Mouse (Mus musculus): ENCODE measurements around the gene Fam219b. TPM values are rescaled to one million over a fixed set of nuclear protein-coding genes. Genes with fewer than 3 reads are reported as not detected.

The Fam219b gene
- polyA plus RNA-seq, 1 experiment from 2014 or later: 14.8 TPM

DNA sequence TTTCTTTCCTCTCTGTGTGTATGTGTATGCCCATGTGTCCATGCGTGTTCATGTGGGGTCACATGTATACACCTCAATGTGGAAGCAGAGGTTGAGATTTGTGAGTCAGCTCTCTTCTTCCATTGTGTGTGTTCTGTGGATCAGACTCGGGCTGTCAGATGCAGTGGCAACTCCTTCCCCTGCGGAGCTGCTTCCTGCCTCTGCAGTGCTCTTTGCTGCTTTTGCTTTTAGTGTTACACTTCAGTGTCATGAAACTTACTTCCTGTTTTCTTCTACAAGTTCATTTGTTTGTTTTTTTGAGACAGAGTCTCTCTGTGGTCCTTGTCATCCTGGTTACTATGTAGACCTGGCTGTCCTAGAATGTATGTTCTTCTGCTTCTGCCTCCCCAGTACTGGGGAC, 47.7 kb downstream of the Fam219b start:
- Histone ChIP-seq H3K4me2 (no peak overlapping the region), H3K4me3 (ENCODE audit: low read depth, low read length) (no peak overlapping the region), H3K4me1 (replicated peaks; ENCODE audit: control insufficient read depth, insufficient read depth, low read length) (peaks cover 9% of the 10 kb centered on the region), H3K36me3 (ENCODE audit: control insufficient read depth, insufficient read depth, low read length) (peaks cover 17% of the 10 kb centered on the region), H3K27ac (ENCODE audit: low read depth, low read length) (no peak overlapping the region), H3K9ac (ENCODE audit: low read depth, low read length) (no peak overlapping the region), H3K27me3 (replicated peaks; ENCODE audit: control insufficient read depth, insufficient read depth, low read length) (no peaks in the 10 kb centered on the region), H3K9me3 (ENCODE audit: control insufficient read depth, low read length) (no peaks in the 10 kb centered on the region)
- WGBS: 74% methylated on average over 3 of the region's 3 CpGs
- ATAC-seq (replicated peaks; ENCODE audit: low FRiP score) (no peak), DNase-seq (ENCODE audit: low spot score) (no peak)

DNA sequence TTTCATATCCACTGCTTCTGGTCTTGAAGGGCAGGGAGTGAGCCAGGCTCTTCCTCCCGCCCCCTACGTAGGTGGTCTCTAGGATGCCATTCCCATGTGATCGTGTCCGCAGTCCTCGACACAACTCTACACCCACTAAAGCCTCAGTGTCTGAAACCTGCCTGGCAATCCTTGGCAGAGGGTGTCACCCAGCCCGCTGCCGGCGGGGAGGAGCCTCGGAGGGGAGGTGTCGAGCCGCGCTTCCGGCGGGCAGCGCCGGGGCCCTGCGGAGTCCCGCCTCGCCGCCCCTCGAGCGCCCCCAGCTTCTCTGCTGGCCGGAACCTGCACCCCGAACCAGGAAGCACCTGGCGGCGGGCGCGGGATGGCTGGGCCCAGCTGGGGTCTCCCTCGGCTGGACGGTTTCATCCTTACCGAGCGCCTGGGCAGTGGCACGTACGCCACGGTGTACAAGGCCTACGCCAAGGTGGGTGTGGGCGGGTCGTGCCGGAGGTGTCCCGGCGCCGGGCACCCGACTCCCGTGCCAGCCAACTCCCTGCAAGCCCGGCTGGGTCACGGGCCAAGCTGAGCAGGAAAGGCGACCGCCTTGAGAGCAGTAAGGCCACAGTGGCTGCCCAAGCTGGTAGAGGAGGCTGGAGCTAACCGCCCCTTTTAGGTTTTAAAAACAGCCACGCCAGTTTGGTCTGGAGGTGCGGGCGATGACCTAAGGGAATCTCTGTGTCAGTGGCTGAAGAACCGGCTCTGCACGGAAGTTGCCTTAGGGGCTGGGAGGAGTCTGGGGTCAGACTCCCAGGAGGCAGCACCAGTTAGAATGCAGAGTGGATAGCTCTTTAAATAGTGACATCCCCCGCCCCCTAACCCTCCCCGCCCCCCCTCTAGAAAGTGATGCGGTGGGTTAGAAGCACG, 52.1 kb downstream of the Fam219b start, which contains the start of gene Ulk3:
TSS of gene Ulk3 (plus strand) at position 229 of the 903 bp plus-strand sequence.
- H3K4me1 ChIP-seq (replicated peaks; ENCODE audit: control insufficient read depth, insufficient read depth, low read length): peaks cover 9% of the 10 kb centered on the region
- peak within 1 kb of the TSS; percentile 73 for H3K4me3 ChIP-seq (ENCODE audit: low read depth, low read length)
- H3K9ac ChIP-seq (ENCODE audit: low read depth, low read length): peak within 1 kb of the TSS; percentile 78
- peak; percentile 85 for ATAC-seq (replicated peaks; ENCODE audit: low FRiP score)
- H3K27ac ChIP-seq (ENCODE audit: low read depth, low read length): peak within 1 kb of the TSS; percentile 72
- WGBS: 1% methylated on average over 54 of the region's 58 CpGs
- peak within 1 kb of the TSS; percentile 84 for H3K4me2 ChIP-seq
- H3K27me3 ChIP-seq (replicated peaks; ENCODE audit: control insufficient read depth, insufficient read depth, low read length): no peaks in the 10 kb centered on the region
- no peaks in the 10 kb centered on the region for H3K9me3 ChIP-seq (ENCODE audit: control insufficient read depth, low read length)
- peaks cover 10% of the 10 kb centered on the region for H3K36me3 ChIP-seq (ENCODE audit: control insufficient read depth, insufficient read depth, low read length)
- peak; percentile 79 for DNase-seq (ENCODE audit: low spot score)

DNA sequence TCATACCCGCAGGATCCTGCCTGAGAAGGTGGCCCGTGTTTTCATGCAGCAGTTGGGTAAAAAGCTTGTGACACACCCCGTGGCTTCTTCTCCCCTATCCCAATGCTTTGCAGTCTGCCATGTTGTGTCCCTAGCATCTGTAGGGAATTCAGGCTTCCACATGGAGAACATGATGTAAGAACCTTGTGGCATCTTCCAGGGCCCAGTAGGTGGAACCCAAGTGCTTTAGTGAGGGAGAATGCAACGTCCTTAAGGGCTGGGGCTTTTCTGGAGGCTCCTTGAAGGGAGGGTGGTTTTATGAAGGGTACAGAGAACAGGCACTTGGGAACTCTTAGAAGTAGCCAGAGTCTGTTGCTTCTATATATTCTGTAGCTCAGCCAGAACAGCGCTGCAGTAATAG, 53.4 kb downstream of the Fam219b start:
- H3K9me3 ChIP-seq (ENCODE audit: control insufficient read depth, low read length): no peaks in the 10 kb centered on the region
- ATAC-seq (replicated peaks; ENCODE audit: low FRiP score) (no peak), DNase-seq (ENCODE audit: low spot score) (no peak)
- no peak overlapping the region for H3K4me2 ChIP-seq
- no peak overlapping the region for H3K9ac ChIP-seq (ENCODE audit: low read depth, low read length)
- peaks cover 9% of the 10 kb centered on the region for H3K4me1 ChIP-seq (replicated peaks; ENCODE audit: control insufficient read depth, insufficient read depth, low read length)
- H3K36me3 ChIP-seq (ENCODE audit: control insufficient read depth, insufficient read depth, low read length): peaks cover 12% of the 10 kb centered on the region
- 37% methylated on average over 5 of the region's 5 CpGs for WGBS
- H3K27me3 ChIP-seq (replicated peaks; ENCODE audit: control insufficient read depth, insufficient read depth, low read length): no peaks in the 10 kb centered on the region
- no peak overlapping the region for H3K4me3 ChIP-seq (ENCODE audit: low read depth, low read length)
- H3K27ac ChIP-seq (ENCODE audit: low read depth, low read length): no peak overlapping the region

Other genes with a start within 250 kb of the Fam219b start
- 19.9 and 22.0 TPM in 2 replicates for gene Ppcdc, start 97.4 kb upstream of the Fam219b start, polyA plus RNA-seq (2014; fragmentation: Nextera tagmentation; extraction: Ambion mirVana)
- 9.7 and 12.8 TPM in 2 replicates for gene Scamp5, start 69.5 kb upstream of the Fam219b start, polyA plus RNA-seq (2014; fragmentation: Nextera tagmentation; extraction: Ambion mirVana)
- gene Rpp25, start 33.5 kb upstream of the Fam219b start, polyA plus RNA-seq (2014; fragmentation: Nextera tagmentation; extraction: Ambion mirVana): 2.1 and 3.1 TPM in 2 replicates
- gene Cox5a, start 16.3 kb upstream of the Fam219b start, polyA plus RNA-seq (2014; fragmentation: Nextera tagmentation; extraction: Ambion mirVana): 519 and 531 TPM in 2 replicates
- gene Mpi, start 15.2 kb downstream of the Fam219b start, polyA plus RNA-seq (2014; fragmentation: Nextera tagmentation; extraction: Ambion mirVana): 25.8 and 28.0 TPM in 2 replicates
- gene Scamp2, start 23.4 kb downstream of the Fam219b start, polyA plus RNA-seq (2014; fragmentation: Nextera tagmentation; extraction: Ambion mirVana): 47.6 and 50.3 TPM in 2 replicates
- 8.4 and 11.6 TPM in 2 replicates for gene Ulk3, start 51.9 kb downstream of the Fam219b start, polyA plus RNA-seq (2014; fragmentation: Nextera tagmentation; extraction: Ambion mirVana)
- gene Cplx3, start 68.8 kb downstream of the Fam219b start, polyA plus RNA-seq (2014; fragmentation: Nextera tagmentation; extraction: Ambion mirVana): not detected in 2 replicates
- not detected in 2 replicates for gene Lman1l, start 83.2 kb downstream of the Fam219b start, polyA plus RNA-seq (2014; fragmentation: Nextera tagmentation; extraction: Ambion mirVana)
- 45.2 and 47.7 TPM in 2 replicates for gene Csk, start 116.1 kb downstream of the Fam219b start, polyA plus RNA-seq (2014; fragmentation: Nextera tagmentation; extraction: Ambion mirVana)
- not detected in 2 replicates for gene Cyp1a2, start 146.2 kb downstream of the Fam219b start, polyA plus RNA-seq (2014; fragmentation: Nextera tagmentation; extraction: Ambion mirVana)
- gene Cyp1a1, start 150.4 kb downstream of the Fam219b start, polyA plus RNA-seq (2014; fragmentation: Nextera tagmentation; extraction: Ambion mirVana): 0.66 and 0.92 TPM in 2 replicates
- 22.2 and 23.5 TPM in 2 replicates for gene Edc3, start 171.0 kb downstream of the Fam219b start, polyA plus RNA-seq (2014; fragmentation: Nextera tagmentation; extraction: Ambion mirVana)
- 85.0 and 85.1 TPM in 2 replicates for gene Clk3, start 228.3 kb downstream of the Fam219b start, polyA plus RNA-seq (2014; fragmentation: Nextera tagmentation; extraction: Ambion mirVana)